Mouse (Mus musculus) limb, embryonic 10.5 days (tissue): ENCODE results near the gene Gm10639. TPM values are rescaled to one million over a fixed set of nuclear protein-coding genes. Genes with fewer than 3 reads are reported as not detected.

Source experiments
- DNase-seq: peaks from one replicate; pipeline ENCODE4 v3.0.0-alpha.2; 2017; ENCODE audit warnings: low spot score
- H3K27ac ChIP-seq: fragments of 300-500 bp; sonication (generic); 2 replicates; pipeline ENCODE4 v1.5.1; 2016; ENCODE audit warnings: mild to moderate bottlenecking
- H3K27me3 ChIP-seq: fragments of 300-500 bp; sonication (generic); 2 replicates; pipeline ENCODE4 v1.6.1; 2016; ENCODE audit warnings: low read depth, mild to moderate bottlenecking; ENCODE audit not compliant: poor library complexity, severe bottlenecking
- H3K36me3 ChIP-seq: fragments of 300-500 bp; sonication (generic); 2 replicates; pipeline ENCODE4 v1.6.1; 2016; ENCODE audit warnings: mild to moderate bottlenecking, moderate library complexity
- H3K4me1 ChIP-seq: fragments of 300-500 bp; sonication (generic); 2 replicates; pipeline ENCODE4 v1.6.1; 2016
- H3K4me3 ChIP-seq: fragments of 300-500 bp; sonication (generic); 2 replicates; pipeline ENCODE4 v1.5.1; 2016; ENCODE audit warnings: mild to moderate bottlenecking, moderate library complexity
- H3K9me3 ChIP-seq: fragments of 300-500 bp; sonication (generic); replicated peaks from 2 replicates; pipeline ENCODE4 v1.6.1; 2016; ENCODE audit warnings: mild to moderate bottlenecking
- WGBS: fragments of 180-500 bp; shearing (Covaris S2); methylation state at CpG from one replicate; pipeline ENCODE4 v1.1.7; 2016; 5-methylcytosine and 5-hydroxymethylcytosine counted together
- polyA plus RNA-seq: library from polyadenylated mRNA; unstranded; fragments of >200 nt; fragmentation: Nextera tagmentation; extraction: Ambion mirVana; gene quantifications from 2 replicates; pipeline ENCODE4 v1.2.1, GENCODE M21; 2016

Gene Gm10639
- polyA plus RNA-seq, 1 experiment from 2014 or later: not detected

- H3K36me3 ChIP-seq: no peaks in the 10 kb centered on the region
- H3K27ac ChIP-seq: no peak overlapping the region
- no peaks in the 10 kb centered on the region for H3K27me3 ChIP-seq
- WGBS: 88% methylated on average over 6 of the region's 6 CpGs
- no peaks in the 10 kb centered on the region for H3K4me1 ChIP-seq
- no peak for DNase-seq
- H3K4me3 ChIP-seq: no peak overlapping the region
- H3K9me3 ChIP-seq: no peaks in the 10 kb centered on the region
These were observed 61.9 kb downstream of the Gm10639 start for GRCm38 (mm10) chr9:78351504-78352220.

Other genes with a start within 250 kb of the Gm10639 start
- gene Gcm1, start 238.0 kb upstream of the Gm10639 start, polyA plus RNA-seq: not detected in 2 replicates
- 22.2 and 25.5 TPM in 2 replicates for gene Fbxo9, start 180.9 kb upstream of the Gm10639 start, polyA plus RNA-seq
- gene Ick, start 180.7 kb upstream of the Gm10639 start, polyA plus RNA-seq: 46.7 and 47.4 TPM in 2 replicates
- gene Gsta4, start 107.1 kb upstream of the Gm10639 start, polyA plus RNA-seq: 89.0 and 114 TPM in 2 replicates
- gene Gsta1, start 59.3 kb upstream of the Gm10639 start, polyA plus RNA-seq: not detected in 2 replicates
- not detected in 2 replicates for gene Gm3776, start 32.8 kb upstream of the Gm10639 start, polyA plus RNA-seq
- gene Omt2a, start 24.9 kb downstream of the Gm10639 start, polyA plus RNA-seq: not detected in 2 replicates
- gene Omt2b, start 37.7 kb downstream of the Gm10639 start, polyA plus RNA-seq: not detected in 2 replicates
- not detected in 2 replicates for gene Gsta2, start 65.9 kb downstream of the Gm10639 start, polyA plus RNA-seq
- gene Dppa5a, start 78.3 kb downstream of the Gm10639 start, polyA plus RNA-seq: not detected in 2 replicates
- 0.40 and 0.90 TPM in 2 replicates for gene Ooep, start 88.8 kb downstream of the Gm10639 start, polyA plus RNA-seq
- gene Ddx43, start 105.9 kb downstream of the Gm10639 start, polyA plus RNA-seq: 0.15 and 0.18 TPM in 2 replicates
- gene Cgas, start 153.3 kb downstream of the Gm10639 start, polyA plus RNA-seq: 0.34 and 0.45 TPM in 2 replicates
- gene Mto1, start 158.3 kb downstream of the Gm10639 start, polyA plus RNA-seq: 23.8 and 25.9 TPM in 2 replicates
- 0.73 and 1.2 TPM in 2 replicates for gene Gm17324, start 158.9 kb downstream of the Gm10639 start, polyA plus RNA-seq
- 3,854 and 3,970 TPM in 2 replicates for gene Eef1a1, start 199.2 kb downstream of the Gm10639 start, polyA plus RNA-seq